Mouse (Mus musculus) embryonic facial prominence, embryonic 11.5 days (tissue): ENCODE results near the gene Gas1. TPM values are rescaled to one million over a fixed set of nuclear protein-coding genes. Genes with fewer than 3 reads are reported as not detected.

ENCODE experiments used
- ATAC-seq: fragments of 200-750 bp; cut with Nextera tagmentation; replicated peaks from 2 replicates; pipeline ENCODE4 v1.8.0; 2017; ENCODE audit warnings: low read depth; ENCODE audit not compliant: insufficient number of reproducible peaks, low FRiP score, low TSS enrichment
- DNase-seq: peaks from one replicate; pipeline ENCODE4 v3.0.0-alpha.2; 2015; ENCODE audit warnings: low spot score
- H3K27ac ChIP-seq: fragments of 300-500 bp; sonication (generic); replicated peaks from 2 replicates; pipeline ENCODE4 v1.5.1; 2014; ENCODE audit warnings: mild to moderate bottlenecking, low read depth, low read length, control low read depth
- H3K27me3 ChIP-seq: fragments of 300-500 bp; sonication (generic); 2 replicates; pipeline ENCODE4 v1.6.1; 2014; ENCODE audit warnings: mild to moderate bottlenecking, low read length, moderate library complexity, mixed read lengths; ENCODE audit not compliant: control insufficient read depth, insufficient read depth
- H3K36me3 ChIP-seq: fragments of 300-500 bp; sonication (generic); replicated peaks from 2 replicates; pipeline ENCODE4 v1.6.1; 2014; ENCODE audit warnings: low read depth, mild to moderate bottlenecking, low read length, moderate library complexity, mixed read lengths; ENCODE audit not compliant: control insufficient read depth, insufficient read depth
- H3K4me1 ChIP-seq: fragments of 300-500 bp; sonication (generic); 2 replicates; pipeline ENCODE4 v1.6.1; 2014; ENCODE audit warnings: low read length, mixed read lengths; ENCODE audit not compliant: control insufficient read depth, insufficient read depth
- H3K4me2 ChIP-seq: fragments of 300-500 bp; sonication (generic); 2 replicates; pipeline ENCODE4 v1.6.1; 2014; ENCODE audit warnings: low read depth, mild to moderate bottlenecking, control low read depth, low read length, moderate library complexity
- H3K4me3 ChIP-seq: fragments of 300-500 bp; sonication (generic); 2 replicates; pipeline ENCODE4 v1.5.1; 2014; ENCODE audit warnings: low read depth, low read length, control low read depth
- H3K9ac ChIP-seq: fragments of 300-500 bp; sonication (generic); replicated peaks from 2 replicates; pipeline ENCODE4 v1.6.1; 2014; ENCODE audit warnings: mild to moderate bottlenecking, control low read depth, low read length
- H3K9me3 ChIP-seq: fragments of 300-500 bp; sonication (generic); replicated peaks from 2 replicates; pipeline ENCODE4 v1.6.1; 2016; ENCODE audit warnings: mild to moderate bottlenecking, low read length, inconsistent platforms, mixed read lengths; ENCODE audit not compliant: control insufficient read depth
- WGBS: fragments of 180-500 bp; shearing (Covaris S2); extraction: QIAGEN DNeasy Blood & Tissue Kit; methylation state at CpG from one replicate; pipeline ENCODE4 v1.1.7; 2014; 5-methylcytosine and 5-hydroxymethylcytosine counted together
- polyA plus RNA-seq: library from polyadenylated mRNA; unstranded; fragments of >200 nt; fragmentation: Nextera tagmentation; extraction: Ambion mirVana; gene quantifications from 2 replicates; pipeline ENCODE4 v1.2.1, GENCODE M21; 2014

Gas1 gene
- polyA plus RNA-seq, 1 experiment from 2014 or later, result 157 TPM

DNA sequence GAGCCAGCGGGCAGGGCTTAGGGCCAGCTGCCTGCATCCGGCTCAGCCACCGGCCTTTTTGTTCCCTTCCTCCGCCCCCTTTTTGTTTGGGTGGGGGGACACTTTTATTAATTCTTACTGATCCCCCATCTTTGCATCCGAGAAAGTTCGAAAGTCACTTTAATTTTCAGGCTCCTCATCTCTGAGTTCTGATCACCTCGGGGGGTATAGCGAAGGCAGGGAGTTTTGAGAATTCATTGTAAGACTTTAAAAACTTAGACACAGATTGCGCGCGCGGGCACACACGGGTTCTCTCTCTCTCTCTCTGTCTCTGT is 589 bp upstream of the Gas1 start:
- no peaks in the 10 kb centered on the region for H3K9me3 ChIP-seq
- WGBS, result 0% methylated on average over 13 of the region's 13 CpGs

GRCm38 (mm10) chr13:60176776-60177105 is 424 bp downstream of the Gas1 start:
- H3K4me2 ChIP-seq, result peak overlapping the region; percentile 74
- DNase-seq (peak; percentile 61), ATAC-seq (no peak)
- WGBS, result 0% methylated on average over 49 of the region's 53 CpGs
- peak overlapping the region; percentile 100 for H3K27ac ChIP-seq
- H3K4me3 ChIP-seq, result peak overlapping the region; percentile 97
- H3K36me3 ChIP-seq, result no peaks in the 10 kb centered on the region
- H3K9ac ChIP-seq, result peak overlapping the region; percentile 99
- H3K9me3 ChIP-seq, result no peaks in the 10 kb centered on the region
- no peaks in the 10 kb centered on the region for H3K27me3 ChIP-seq
- no peaks in the 10 kb centered on the region; the same call in 1 of the 2 replicates for H3K4me1 ChIP-seq

More for the DNA sequence above, 589 bp upstream of the Gas1 start:
- DNase-seq, result no peak
- Histone ChIP-seq H3K27ac (peak overlapping the region; percentile 100), H3K4me3 (peak overlapping the region; percentile 26), H3K4me2 (peak overlapping the region; percentile 74), H3K4me1 (no peaks in the 10 kb centered on the region; the same call in 1 of the 2 replicates), H3K36me3 (no peaks in the 10 kb centered on the region), H3K27me3 (no peaks in the 10 kb centered on the region), H3K9ac (peak overlapping the region; percentile 49; the same call in 1 of the 2 replicates)
- no peak for ATAC-seq

DNA sequence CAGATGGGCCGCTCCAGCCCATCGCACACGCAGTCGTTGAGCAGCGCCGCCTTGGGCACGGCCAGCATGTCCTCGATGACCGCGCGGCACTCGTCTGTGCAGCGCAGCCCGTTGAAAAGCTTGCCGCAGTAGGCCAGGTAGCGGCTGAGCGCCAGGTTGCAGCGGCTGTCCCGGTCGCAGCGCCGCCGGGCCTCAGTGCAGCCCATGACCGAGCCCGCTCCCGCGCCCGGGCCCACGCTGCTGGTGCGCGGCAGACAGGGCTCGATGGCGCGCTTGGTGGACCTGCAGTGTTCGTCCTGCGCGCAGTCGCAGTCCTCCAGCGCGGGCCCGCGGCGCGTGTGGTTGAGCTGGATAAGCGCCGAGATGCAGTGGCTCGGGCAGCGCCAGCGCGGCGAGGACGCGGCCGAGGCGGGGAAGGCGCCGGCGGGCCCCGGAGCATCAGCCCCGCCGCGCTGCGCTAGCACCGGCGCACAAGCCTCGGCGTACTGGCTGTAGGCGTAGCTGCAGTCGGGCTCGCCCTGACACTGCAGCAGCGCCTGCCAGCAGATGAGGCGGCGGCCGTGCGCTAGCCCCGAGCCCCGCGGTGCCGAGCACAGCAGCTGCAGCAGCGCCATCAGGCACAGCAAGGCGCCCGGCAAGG is 909 bp downstream of the Gas1 start:
- Histone ChIP-seq H3K4me1 (no peaks in the 10 kb centered on the region; the same call in 1 of the 2 replicates), H3K9ac (peak overlapping the region; percentile 99), H3K9me3 (no peaks in the 10 kb centered on the region), H3K4me2 (peak overlapping the region; percentile 74), H3K36me3 (no peaks in the 10 kb centered on the region), H3K27ac (peak overlapping the region; percentile 100), H3K27me3 (0 out of 2 replicates have a peak, but pooled peaks cover 1% of the 10 kb centered on the region), H3K4me3 (peak overlapping the region; percentile 97)
- under 1% methylated on average over 75 of the region's 82 CpGs for WGBS
- peak; percentile 4; the same call in 1 of the 2 replicates for ATAC-seq
- DNase-seq, result peak; percentile 72

GRCm38 (mm10) chr13:60175490-60176135 is 1.6 kb downstream of the Gas1 start:
- 0 out of 2 replicates have a peak, but pooled peaks cover 2% of the 10 kb centered on the region for H3K27me3 ChIP-seq
- no peaks in the 10 kb centered on the region; the same call in 1 of the 2 replicates for H3K4me1 ChIP-seq
- H3K9me3 ChIP-seq, result no peaks in the 10 kb centered on the region
- H3K4me2 ChIP-seq, result peak overlapping the region; percentile 74
- peak overlapping the region; percentile 99 for H3K9ac ChIP-seq
- no peak for ATAC-seq
- H3K4me3 ChIP-seq, result peak overlapping the region; percentile 97
- H3K36me3 ChIP-seq, result no peaks in the 10 kb centered on the region
- peak overlapping the region; percentile 100 for H3K27ac ChIP-seq
- under 1% methylated on average over 59 of the region's 59 CpGs for WGBS
- peak; percentile 52 for DNase-seq

GRCm38 (mm10) chr13:60174953-60175352 is 2.2 kb downstream of the Gas1 start:
- ATAC-seq, result no peak
- no peaks in the 10 kb centered on the region for H3K9me3 ChIP-seq
- peak overlapping the region; percentile 97 for H3K4me3 ChIP-seq
- peak; percentile 58 for DNase-seq
- peak overlapping the region; percentile 99 for H3K9ac ChIP-seq
- no peaks in the 10 kb centered on the region for H3K36me3 ChIP-seq
- H3K27me3 ChIP-seq, result 0 out of 2 replicates have a peak, but pooled peaks cover 2% of the 10 kb centered on the region
- WGBS, result 0% methylated on average over 7 of the region's 7 CpGs
- peak overlapping the region; percentile 100 for H3K27ac ChIP-seq
- no peaks in the 10 kb centered on the region; the same call in 1 of the 2 replicates for H3K4me1 ChIP-seq
- peak overlapping the region; percentile 74 for H3K4me2 ChIP-seq

DNA sequence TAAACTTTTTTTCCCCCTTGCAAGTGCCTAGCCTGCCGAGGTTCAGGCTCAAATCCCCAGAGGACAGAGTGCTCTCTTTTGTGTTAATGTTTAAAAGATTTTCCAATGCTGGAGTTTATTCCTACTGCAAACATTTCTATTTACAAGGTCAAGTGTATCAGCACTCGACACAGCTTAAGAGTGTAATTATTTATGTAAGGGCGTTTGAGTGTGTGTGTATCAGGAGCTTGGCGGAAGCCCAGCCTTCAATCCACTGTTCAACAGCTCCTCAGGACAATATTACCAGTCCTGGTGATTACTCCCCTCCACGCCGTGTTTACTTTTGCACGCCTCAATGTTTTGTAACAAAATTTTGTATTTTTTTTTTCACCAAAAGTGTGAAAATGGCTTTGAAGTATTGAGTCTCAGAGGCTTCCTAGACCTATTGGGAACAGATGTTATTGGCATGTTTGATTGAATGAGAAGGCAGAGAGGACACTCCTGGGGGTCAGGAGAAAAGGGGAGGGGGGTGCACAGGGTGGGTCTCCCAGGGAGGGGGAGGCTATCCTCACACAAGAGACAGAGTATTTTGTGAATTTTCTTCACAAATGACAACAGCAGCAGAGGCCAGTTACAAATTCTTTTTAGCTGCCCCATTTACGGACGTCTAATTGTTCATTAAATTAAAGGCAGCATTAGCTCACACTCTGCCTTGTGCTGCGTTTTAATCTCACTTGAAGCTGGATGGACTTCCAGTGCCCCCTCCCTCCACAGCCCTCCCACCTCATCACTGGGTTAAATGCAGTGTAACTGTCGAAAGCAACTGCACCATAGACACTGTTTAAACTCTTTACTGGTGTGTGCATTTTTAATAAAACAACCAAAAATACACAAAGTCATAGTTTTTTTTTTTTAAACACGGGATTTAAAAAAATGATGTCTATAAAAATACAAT is 3.3 kb downstream of the Gas1 start:
- peak overlapping the region; percentile 60; the same call in 1 of the 2 replicates for H3K27ac ChIP-seq
- peak; percentile 67 for DNase-seq

DNA sequence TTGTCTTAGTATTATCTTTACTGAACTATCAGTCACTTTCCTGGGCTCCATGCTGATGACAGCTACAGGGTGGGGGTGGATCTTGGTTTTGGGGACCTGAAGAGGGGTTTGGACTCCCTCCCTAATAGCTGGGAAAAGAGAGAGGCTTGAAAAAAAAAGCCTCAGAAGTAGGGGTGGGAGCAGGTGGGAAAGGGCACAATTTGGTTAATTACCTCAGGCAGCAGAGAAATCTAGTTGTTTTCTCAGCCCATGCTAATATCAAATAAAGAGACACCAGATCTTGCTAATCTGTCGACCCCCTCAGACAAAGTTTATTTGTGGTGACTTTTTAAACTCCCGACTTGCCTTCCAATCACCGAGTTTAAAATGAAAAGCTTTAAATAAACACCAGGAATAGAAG is 4.0 kb downstream of the Gas1 start:
- no peak for ATAC-seq
- Histone ChIP-seq H3K4me2 (no peak overlapping the region), H3K4me1 (no peaks in the 10 kb centered on the region; the same call in 1 of the 2 replicates), H3K9ac (no peak overlapping the region), H3K4me3 (no peak overlapping the region), H3K9me3 (no peaks in the 10 kb centered on the region), H3K36me3 (no peaks in the 10 kb centered on the region), H3K27me3 (0 out of 2 replicates have a peak, but pooled peaks cover 2% of the 10 kb centered on the region), H3K27ac (no peak overlapping the region)
- DNase-seq, result no peak
- 3% methylated on average over 3 of the region's 3 CpGs for WGBS

More for the DNA sequence above, 3.3 kb downstream of the Gas1 start:
- Histone ChIP-seq H3K36me3 (no peaks in the 10 kb centered on the region), H3K27me3 (0 out of 2 replicates have a peak, but pooled peaks cover 2% of the 10 kb centered on the region), H3K9ac (peak overlapping the region; percentile 65), H3K4me1 (no peaks in the 10 kb centered on the region; the same call in 1 of the 2 replicates), H3K9me3 (no peaks in the 10 kb centered on the region), H3K4me2 (peak overlapping the region; percentile 60), H3K4me3 (peak overlapping the region; percentile 97)
- 4% methylated on average over 12 of the region's 12 CpGs for WGBS
- ATAC-seq, result no peak
